Mouse (Mus musculus) megakaryocyte-erythroid progenitor cell, adult 5-6 weeks (primary cell): ENCODE measurements around the gene Prr30. TPM values are rescaled to one million over a fixed set of nuclear protein-coding genes. Genes with fewer than 3 reads are reported as not detected.
"Not testable (repeated sequence)": the region's sequence is repeated elsewhere in the genome, so short reads cannot be mapped to it uniquely, and the experiment has no call there.

Source experiments
- ATAC-seq: replicated peaks from 2 replicates; pipeline ENCODE4 v1.8.0; 2016; ENCODE audit warnings: mild to moderate bottlenecking, inconsistent platforms; ENCODE audit not compliant: severe bottlenecking, poor library complexity, low FRiP score, low TSS enrichment
- total RNA-seq, 2 experiments: library from RNA; stranded (forward) in 1 of 2; stranded (reverse) in 1 of 2; fragments of 200-1000, 215-1000 nt in 1 of 2; fragments of >200 nt in 1 of 2; fragmentation: Nextera tagmentation in 1 of 2; gene quantifications; 2 replicates each; pipeline ENCODE4 v1.2.3; 2014 to 2017

The Prr30 gene
- total RNA-seq (2014; fragmentation: Nextera tagmentation) (not detected in 2 replicates), total RNA-seq (2017) (not detected in 2 replicates)

GRCm38 (mm10) chr14:101200230-101200629 is at the start of gene Prr30:
TSS of gene Prr30 (minus strand) at chr14:101200330.
- no peak for ATAC-seq

- ATAC-seq: no peak
Measured at GRCm38 (mm10) chr14:101246793-101247192, 46.7 kb upstream of the Prr30 start.

GRCm38 (mm10) chr14:101245706-101246105 is 45.6 kb upstream of the Prr30 start:
- ATAC-seq: no peak

- not testable (repeated sequence) for ATAC-seq
Measured at GRCm38 (mm10) chr14:101244441-101244840, 44.3 kb upstream of the Prr30 start.

- no peak for ATAC-seq
Measured at GRCm38 (mm10) chr14:101237965-101238364, 37.8 kb upstream of the Prr30 start.

- no peak for ATAC-seq
Measured at GRCm38 (mm10) chr14:101229068-101229467, 28.9 kb upstream of the Prr30 start.

GRCm38 (mm10) chr14:101222319-101222718 is 22.2 kb upstream of the Prr30 start:
- no peak for ATAC-seq

- ATAC-seq: no peak
Measured at GRCm38 (mm10) chr14:101172258-101172657, 27.9 kb downstream of the Prr30 start.
